Mouse (Mus musculus) liver, embryonic 14 days (tissue): ENCODE results near the gene Ap3s2. TPM values are rescaled to one million over a fixed set of nuclear protein-coding genes. Genes with fewer than 3 reads are reported as not detected.

Experiments used
- polyA plus RNA-seq: library from polyadenylated mRNA; depleted of rRNA; stranded (reverse); fragments of >200 nt; gene quantifications from 2 replicates; pipeline ENCODE4 v1.2.3, GENCODE M21; 2012; rRNA removed

The Ap3s2 gene
- polyA plus RNA-seq = 5.5 and 6.2 TPM in 2 replicates

GRCm38 (mm10) chr7:79920344-79920983, at the start of gene Ap3s2:
Ap3s2 (minus strand) TSS chr7:79920649.

GRCm38 (mm10) chr7:79934862-79935510, 14.5 kb upstream of the Ap3s2 start, which contains the start of gene Arpin:
Arpin (minus strand) TSS chr7:79935359.

GRCm38 (mm10) chr7:79860811-79861210, 59.6 kb downstream of the Ap3s2 start, which contains the start of gene Anpep:
Anpep (minus strand) TSS chr7:79861059.

Other genes with a start within 250 kb of the Ap3s2 start
- 0.46 and 0.51 TPM in 2 replicates for gene Kif7, start 204.9 kb downstream of the Ap3s2 start, polyA plus RNA-seq
- gene Plin1, start 187.7 kb downstream of the Ap3s2 start, polyA plus RNA-seq = not detected in 2 replicates
- gene Pex11a, start 177.5 kb downstream of the Ap3s2 start, polyA plus RNA-seq = 0.97 and 1.1 TPM in 2 replicates
- 0.02 and 0.03 TPM in 2 replicates for gene Wdr93, start 177.5 kb downstream of the Ap3s2 start, polyA plus RNA-seq
- gene Mesp1, start 126.9 kb downstream of the Ap3s2 start, polyA plus RNA-seq = 0.02 TPM in 1 of 2 replicates, not detected in the other
- 0.03 TPM in 2 replicates for gene Mesp2, start 109.9 kb downstream of the Ap3s2 start, polyA plus RNA-seq
- gene Anpep, start 59.6 kb downstream of the Ap3s2 start, polyA plus RNA-seq = 16.2 and 17.8 TPM in 2 replicates
- gene Arpin, start 14.7 kb upstream of the Ap3s2 start, polyA plus RNA-seq = 1.8 and 2.3 TPM in 2 replicates
- gene Zfp710, start 104.2 kb upstream of the Ap3s2 start, polyA plus RNA-seq = 4.7 and 6.0 TPM in 2 replicates
- 84.3 and 92.1 TPM in 2 replicates for gene Idh2, start 194.7 kb upstream of the Ap3s2 start, polyA plus RNA-seq